Mouse (Mus musculus): ENCODE measurements around the gene Arhgdib. TPM values are rescaled to one million over a fixed set of nuclear protein-coding genes. Genes with fewer than 3 reads are reported as not detected.

The Arhgdib gene
- polyA plus RNA-seq, 1 experiment from 2014 or later: 152 TPM

DNA sequence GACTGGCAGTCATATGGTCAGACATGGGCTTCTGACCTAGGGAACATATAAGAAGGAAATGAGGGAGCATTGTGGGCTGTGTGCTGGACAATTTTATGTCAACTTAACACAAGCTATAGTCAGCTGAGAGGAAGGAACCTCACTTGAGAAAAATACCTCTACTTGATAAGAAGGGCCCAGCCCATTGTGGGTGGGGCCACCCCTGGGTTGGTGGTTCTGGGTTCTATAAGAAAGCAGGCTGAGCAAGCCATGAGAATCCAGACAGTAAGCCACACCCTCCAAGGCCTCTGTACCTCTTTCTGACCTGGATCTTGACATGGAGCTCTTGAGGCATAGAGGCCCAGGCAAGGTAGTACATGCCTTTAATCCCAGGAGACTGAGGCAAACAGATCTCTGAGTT, 1.7 kb upstream of the Arhgdib start:
- Histone ChIP-seq H3K9me3 (replicated peaks; ENCODE audit: control insufficient read depth, low read length) (no peaks in the 10 kb centered on the region), H3K9ac (ENCODE audit: low read length) (no peak overlapping the region), H3K36me3 (ENCODE audit: control insufficient read depth, insufficient read depth) (no peaks in the 10 kb centered on the region), H3K27ac (ENCODE audit: low read length) (no peak overlapping the region), H3K4me2 (ENCODE audit: low read depth, low read length) (no peak overlapping the region), H3K4me3 (ENCODE audit: low read length) (no peak overlapping the region), H3K4me1 (ENCODE audit: control insufficient read depth, insufficient read depth, low read length) (peaks cover 20% of the 10 kb centered on the region), H3K27me3 (ENCODE audit: control insufficient read depth, insufficient read depth, low read length) (no peaks in the 10 kb centered on the region)
- no peak for ATAC-seq (replicated peaks; ENCODE audit: extremely low read depth, insufficient read depth, low FRiP score)

- WGBS: 79% methylated on average over 9 of the region's 9 CpGs
- ATAC-seq (replicated peaks; ENCODE audit: extremely low read depth, insufficient read depth, low FRiP score): no peak
- peaks cover 24% of the 10 kb centered on the region for H3K4me1 ChIP-seq (ENCODE audit: control insufficient read depth, insufficient read depth, low read length)
Measured at GRCm38 (mm10) chr6:136942280-136942679, 581 bp upstream of the Arhgdib start.

GRCm38 (mm10) chr6:136940188-136940960, 1.3 kb downstream of the Arhgdib start:
- Histone ChIP-seq H3K27ac (ENCODE audit: low read length) (peak overlapping the region; percentile 92), H3K9ac (ENCODE audit: low read length) (peak overlapping the region; percentile 70), H3K36me3 (ENCODE audit: control insufficient read depth, insufficient read depth) (no peaks in the 10 kb centered on the region; the same call in 1 of the 2 replicates), H3K9me3 (replicated peaks; ENCODE audit: control insufficient read depth, low read length) (no peaks in the 10 kb centered on the region), H3K4me2 (ENCODE audit: low read depth, low read length) (peak overlapping the region; percentile 60), H3K4me1 (ENCODE audit: control insufficient read depth, insufficient read depth, low read length) (peaks cover 22% of the 10 kb centered on the region), H3K27me3 (ENCODE audit: control insufficient read depth, insufficient read depth, low read length) (no peaks in the 10 kb centered on the region), H3K4me3 (ENCODE audit: low read length) (peak overlapping the region; percentile 39)
- 66% methylated on average over 11 of the region's 11 CpGs for WGBS
- ATAC-seq (replicated peaks; ENCODE audit: extremely low read depth, insufficient read depth, low FRiP score): peak; percentile 38; the same call in 1 of the 2 replicates

More at GRCm38 (mm10) chr6:136942280-136942679, 581 bp upstream of the Arhgdib start:
- H3K4me3 ChIP-seq (ENCODE audit: low read length): no peak overlapping the region
- no peak overlapping the region for H3K4me2 ChIP-seq (ENCODE audit: low read depth, low read length)
- no peak overlapping the region for H3K27ac ChIP-seq (ENCODE audit: low read length)
- H3K27me3 ChIP-seq (ENCODE audit: control insufficient read depth, insufficient read depth, low read length): no peaks in the 10 kb centered on the region
- no peaks in the 10 kb centered on the region for H3K9me3 ChIP-seq (replicated peaks; ENCODE audit: control insufficient read depth, low read length)
- H3K36me3 ChIP-seq (ENCODE audit: control insufficient read depth, insufficient read depth): no peaks in the 10 kb centered on the region
- no peak overlapping the region for H3K9ac ChIP-seq (ENCODE audit: low read length)

DNA sequence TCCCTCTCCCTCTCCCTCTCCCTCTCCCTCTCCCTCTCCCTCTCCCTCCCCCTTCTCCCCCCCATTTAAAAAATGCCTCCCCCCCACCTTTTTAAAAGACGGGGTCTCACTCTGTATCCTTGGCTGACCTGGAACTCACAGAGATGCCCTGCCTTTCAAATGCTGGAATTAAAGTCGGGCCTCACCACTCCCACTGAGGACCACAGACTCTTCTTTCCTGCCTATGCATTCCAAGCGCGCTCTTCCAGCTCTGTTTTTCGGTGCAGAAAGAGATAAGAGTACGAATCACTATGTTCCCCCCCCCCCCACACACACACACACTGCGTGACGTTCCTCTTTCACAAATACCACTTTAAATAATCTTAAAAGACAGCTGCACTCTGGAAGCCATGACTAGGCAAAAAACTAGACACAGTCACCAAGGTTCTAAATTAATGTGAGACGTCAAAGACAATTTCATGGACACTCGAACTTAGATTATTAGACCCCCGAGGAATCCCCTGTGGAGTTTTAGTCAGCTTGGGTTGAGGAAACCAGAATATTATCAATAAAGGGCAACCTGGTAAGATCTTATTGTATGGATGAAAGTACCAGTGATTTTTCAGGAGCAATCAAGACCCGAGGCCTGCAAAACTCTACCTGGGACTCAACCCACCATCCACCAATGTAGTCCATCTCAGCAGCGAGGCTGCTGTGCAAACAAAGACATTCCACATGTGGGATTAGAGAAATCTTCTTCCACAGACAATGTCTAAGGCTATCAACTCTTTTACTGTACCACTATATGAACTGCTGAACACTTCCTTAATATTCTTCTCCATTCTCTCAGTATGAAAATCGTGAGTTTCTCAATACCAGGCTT, 2.1 kb downstream of the Arhgdib start:
- no peaks in the 10 kb centered on the region for H3K27me3 ChIP-seq (ENCODE audit: control insufficient read depth, insufficient read depth, low read length)
- ATAC-seq (replicated peaks; ENCODE audit: extremely low read depth, insufficient read depth, low FRiP score): no peak
- peak overlapping the region; percentile 92 for H3K27ac ChIP-seq (ENCODE audit: low read length)
- H3K9ac ChIP-seq (ENCODE audit: low read length): peak overlapping the region; percentile 70
- H3K4me2 ChIP-seq (ENCODE audit: low read depth, low read length): peak overlapping the region; percentile 60
- H3K4me3 ChIP-seq (ENCODE audit: low read length): peak overlapping the region; percentile 39; the same call in 1 of the 2 replicates
- H3K36me3 ChIP-seq (ENCODE audit: control insufficient read depth, insufficient read depth): no peaks in the 10 kb centered on the region; the same call in 1 of the 2 replicates
- H3K9me3 ChIP-seq (replicated peaks; ENCODE audit: control insufficient read depth, low read length): no peaks in the 10 kb centered on the region
- peaks cover 25% of the 10 kb centered on the region for H3K4me1 ChIP-seq (ENCODE audit: control insufficient read depth, insufficient read depth, low read length)
- WGBS: 47% methylated on average over 14 of the region's 14 CpGs

- 59% methylated on average over 18 of the region's 18 CpGs for WGBS
- H3K9me3 ChIP-seq (replicated peaks; ENCODE audit: control insufficient read depth, low read length): no peaks in the 10 kb centered on the region
- peak overlapping the region; percentile 67 for H3K27ac ChIP-seq (ENCODE audit: low read length)
- H3K9ac ChIP-seq (ENCODE audit: low read length): peak overlapping the region; percentile 26; the same call in 1 of the 2 replicates
- 0 out of 2 replicates have a peak, but pooled peaks have one; percentile 21 for ATAC-seq (replicated peaks; ENCODE audit: extremely low read depth, insufficient read depth, low FRiP score)
- peaks cover 25% of the 10 kb centered on the region for H3K4me1 ChIP-seq (ENCODE audit: control insufficient read depth, insufficient read depth, low read length)
- 0 out of 2 replicates have a peak overlapping the region, but pooled peaks have one; percentile 3 for H3K4me3 ChIP-seq (ENCODE audit: low read length)
- H3K4me2 ChIP-seq (ENCODE audit: low read depth, low read length): peak overlapping the region; percentile 41
- no peaks in the 10 kb centered on the region; the same call in 1 of the 2 replicates for H3K36me3 ChIP-seq (ENCODE audit: control insufficient read depth, insufficient read depth)
- no peaks in the 10 kb centered on the region for H3K27me3 ChIP-seq (ENCODE audit: control insufficient read depth, insufficient read depth, low read length)
Measured at GRCm38 (mm10) chr6:136938331-136939126, 3.2 kb downstream of the Arhgdib start.

GRCm38 (mm10) chr6:136937117-136937516, 4.6 kb downstream of the Arhgdib start:
- no peaks in the 10 kb centered on the region; the same call in 1 of the 2 replicates for H3K36me3 ChIP-seq (ENCODE audit: control insufficient read depth, insufficient read depth)
- H3K9ac ChIP-seq (ENCODE audit: low read length): no peak overlapping the region
- no peaks in the 10 kb centered on the region for H3K9me3 ChIP-seq (replicated peaks; ENCODE audit: control insufficient read depth, low read length)
- H3K4me2 ChIP-seq (ENCODE audit: low read depth, low read length): no peak overlapping the region
- H3K27me3 ChIP-seq (ENCODE audit: control insufficient read depth, insufficient read depth, low read length): no peaks in the 10 kb centered on the region
- no peak overlapping the region for H3K27ac ChIP-seq (ENCODE audit: low read length)
- 72% methylated on average over 3 of the region's 3 CpGs for WGBS
- H3K4me1 ChIP-seq (ENCODE audit: control insufficient read depth, insufficient read depth, low read length): peaks cover 25% of the 10 kb centered on the region
- H3K4me3 ChIP-seq (ENCODE audit: low read length): no peak overlapping the region
- no peak for ATAC-seq (replicated peaks; ENCODE audit: extremely low read depth, insufficient read depth, low FRiP score)

- peaks cover 23% of the 10 kb centered on the region for H3K4me1 ChIP-seq (ENCODE audit: control insufficient read depth, insufficient read depth, low read length)
- no peaks in the 10 kb centered on the region for H3K27me3 ChIP-seq (ENCODE audit: control insufficient read depth, insufficient read depth, low read length)
- no peak overlapping the region for H3K9ac ChIP-seq (ENCODE audit: low read length)
- ATAC-seq (replicated peaks; ENCODE audit: extremely low read depth, insufficient read depth, low FRiP score): no peak
- 81% methylated on average over 9 of the region's 9 CpGs for whole genome bisulfite sequencing
- no peaks in the 10 kb centered on the region; the same call in 1 of the 2 replicates for H3K36me3 ChIP-seq (ENCODE audit: control insufficient read depth, insufficient read depth)
- no peak overlapping the region for H3K4me2 ChIP-seq (ENCODE audit: low read depth, low read length)
- no peaks in the 10 kb centered on the region for H3K9me3 ChIP-seq (replicated peaks; ENCODE audit: control insufficient read depth, low read length)
- no peak overlapping the region for H3K4me3 ChIP-seq (ENCODE audit: low read length)
- H3K27ac ChIP-seq (ENCODE audit: low read length): no peak overlapping the region
Measured at GRCm38 (mm10) chr6:136936361-136936760, 5.3 kb downstream of the Arhgdib start.

DNA sequence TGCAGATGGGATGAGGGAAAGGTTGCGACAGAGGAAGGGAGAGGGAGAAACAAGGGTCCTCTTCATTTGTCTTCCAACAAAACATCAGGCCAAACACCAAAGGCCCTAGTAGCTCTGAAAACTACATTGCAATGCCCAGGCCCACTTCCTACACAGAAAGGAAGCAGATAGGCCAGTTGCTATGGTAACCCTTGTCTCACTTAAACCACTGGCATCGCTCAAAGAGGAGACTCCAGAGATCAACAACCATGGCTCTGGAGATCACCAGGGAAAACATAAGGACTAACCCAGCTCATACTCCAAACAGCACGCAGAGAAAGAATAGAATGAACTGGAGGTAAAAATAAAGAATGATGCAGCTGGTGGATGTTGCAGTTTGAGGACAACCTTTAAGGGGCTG, 6.5 kb downstream of the Arhgdib start:
- Histone ChIP-seq H3K27ac (ENCODE audit: low read length) (no peak overlapping the region), H3K9ac (ENCODE audit: low read length) (no peak overlapping the region), H3K27me3 (ENCODE audit: control insufficient read depth, insufficient read depth, low read length) (no peaks in the 10 kb centered on the region), H3K4me1 (ENCODE audit: control insufficient read depth, insufficient read depth, low read length) (peaks cover 22% of the 10 kb centered on the region), H3K9me3 (replicated peaks; ENCODE audit: control insufficient read depth, low read length) (no peaks in the 10 kb centered on the region), H3K4me3 (ENCODE audit: low read length) (no peak overlapping the region), H3K4me2 (ENCODE audit: low read depth, low read length) (no peak overlapping the region), H3K36me3 (ENCODE audit: control insufficient read depth, insufficient read depth) (no peaks in the 10 kb centered on the region; the same call in 1 of the 2 replicates)
- no peak for ATAC-seq (replicated peaks; ENCODE audit: extremely low read depth, insufficient read depth, low FRiP score)
- 65% methylated on average over 3 of the region's 3 CpGs for WGBS

All from heart, embryonic 16.5 days (tissue).